Mouse (Mus musculus) lung, postnatal 14 days (tissue): ENCODE data around the gene Zfp687.
"Not testable (repeated sequence)": the region's sequence is repeated elsewhere in the genome, so short reads cannot be mapped to it uniquely, and the experiment has no call there.

Experiments
- DNase-seq: peaks from one replicate; pipeline ENCODE4 v3.0.0; 2021

Zfp687 gene

GRCm38 (mm10) chr3:95015337-95015872 lies at the start of gene Zfp687:
Gene Zfp687 (minus strand): TSS chr3:95015448.
- peak; percentile 100 for DNase-seq

- no peak for DNase-seq
Observed at GRCm38 (mm10) chr3:95063741-95064140, 48.5 kb upstream of the Zfp687 start.

- DNase-seq: no peak
Observed at GRCm38 (mm10) chr3:95058078-95058477, 42.8 kb upstream of the Zfp687 start.

GRCm38 (mm10) chr3:95056275-95056674 lies 41.0 kb upstream of the Zfp687 start:
- DNase-seq: no peak

GRCm38 (mm10) chr3:95054481-95055260 lies 39.4 kb upstream of the Zfp687 start:
- peak; percentile 10 for DNase-seq

- DNase-seq: peak; percentile 33
Observed at GRCm38 (mm10) chr3:95053701-95054100, 38.5 kb upstream of the Zfp687 start.

- peak; percentile 62 for DNase-seq
Observed at GRCm38 (mm10) chr3:95052959-95053358, 37.7 kb upstream of the Zfp687 start.

GRCm38 (mm10) chr3:95047914-95048313 lies 32.7 kb upstream of the Zfp687 start:
- DNase-seq: no peak

- DNase-seq: no peak
Observed at GRCm38 (mm10) chr3:95046462-95047057, 31.3 kb upstream of the Zfp687 start.

GRCm38 (mm10) chr3:95043251-95043650 lies 28.0 kb upstream of the Zfp687 start:
- no peak for DNase-seq

GRCm38 (mm10) chr3:95042838-95043229 lies 27.6 kb upstream of the Zfp687 start:
- no peak for DNase-seq

GRCm38 (mm10) chr3:95042166-95042837 lies 27.1 kb upstream of the Zfp687 start, which contains the start of gene Psmd4:
Gene Psmd4 (minus strand): TSS chr3:95042614.
- peak; percentile 97 for DNase-seq

- DNase-seq: no peak
Observed at GRCm38 (mm10) chr3:95041625-95042024, 26.4 kb upstream of the Zfp687 start.

GRCm38 (mm10) chr3:95029953-95030352 lies 14.7 kb upstream of the Zfp687 start:
- DNase-seq: no peak

- DNase-seq: not testable (repeated sequence)
Observed at GRCm38 (mm10) chr3:95029291-95029827, 14.1 kb upstream of the Zfp687 start.

- no peak for DNase-seq
Observed at GRCm38 (mm10) chr3:95028603-95029002, 13.4 kb upstream of the Zfp687 start.

GRCm38 (mm10) chr3:95027701-95028100 lies 12.5 kb upstream of the Zfp687 start:
- no peak for DNase-seq

GRCm38 (mm10) chr3:95027057-95027645 lies 11.9 kb upstream of the Zfp687 start:
- DNase-seq: no peak

GRCm38 (mm10) chr3:95025202-95025601 lies 10.0 kb upstream of the Zfp687 start:
- no peak for DNase-seq

GRCm38 (mm10) chr3:95024551-95024950 lies 9.3 kb upstream of the Zfp687 start:
- DNase-seq: peak; percentile 73

- not testable (repeated sequence) for DNase-seq
Observed at GRCm38 (mm10) chr3:95020956-95021355, 5.7 kb upstream of the Zfp687 start.

- DNase-seq: no peak
Observed at GRCm38 (mm10) chr3:95018741-95019140, 3.5 kb upstream of the Zfp687 start.

- DNase-seq: no peak
Observed at GRCm38 (mm10) chr3:95016532-95017056, 1.3 kb upstream of the Zfp687 start.
